Mouse (Mus musculus): ENCODE data around the gene Fkbp15. TPM values are rescaled to one million over a fixed set of nuclear protein-coding genes. Genes with fewer than 3 reads are reported as not detected.

Gene Fkbp15
- total and polyA plus RNA-seq, 2 experiments from 2014 or later = 19.1 to 43.3 TPM

- Histone ChIP-seq H3K36me3 (ENCODE audit: insufficient read depth) (peaks cover 10% of the 10 kb centered on the region), H3K4me1 (ENCODE audit: insufficient read depth) (no peaks in the 10 kb centered on the region), H3K4me3 (ENCODE audit: low read depth, low read length) (no peak overlapping the region), H3K9ac (no peak overlapping the region), H3K27me3 (ENCODE audit: insufficient read depth, low read length) (no peaks in the 10 kb centered on the region), H3K27ac (ENCODE audit: low read depth, low read length) (no peak overlapping the region), H3K4me2 (ENCODE audit: low read depth) (no peak overlapping the region), H3K9me3 (ENCODE audit: low read length) (no peaks in the 10 kb centered on the region)
- ATAC-seq (no peak), DNase-seq (no peak)
- 88% methylated on average over 7 of the region's 7 CpGs for WGBS
- no peak for TF ChIP-seq CTCF (IDR thresholded peaks at IDR 0.05; ENCODE audit: low read depth)
These were observed 23.4 kb upstream of the Fkbp15 start for GRCm38 (mm10) chr4:62383752-62384151.

GRCm38 (mm10) chr4:62383207-62383606, 22.9 kb upstream of the Fkbp15 start:
- Histone ChIP-seq H3K4me3 (ENCODE audit: low read depth, low read length) (no peak overlapping the region), H3K4me2 (ENCODE audit: low read depth) (no peak overlapping the region), H3K9ac (no peak overlapping the region), H3K9me3 (ENCODE audit: low read length) (no peaks in the 10 kb centered on the region), H3K27me3 (ENCODE audit: insufficient read depth, low read length) (no peaks in the 10 kb centered on the region), H3K4me1 (ENCODE audit: insufficient read depth) (no peaks in the 10 kb centered on the region), H3K27ac (ENCODE audit: low read depth, low read length) (no peak overlapping the region), H3K36me3 (ENCODE audit: insufficient read depth) (peaks cover 5% of the 10 kb centered on the region)
- no peak for TF ChIP-seq CTCF (IDR thresholded peaks at IDR 0.05; ENCODE audit: low read depth)
- DNase-seq = no peak
- WGBS = 95% methylated on average over 6 of the region's 6 CpGs
- no peak for ATAC-seq

DNA sequence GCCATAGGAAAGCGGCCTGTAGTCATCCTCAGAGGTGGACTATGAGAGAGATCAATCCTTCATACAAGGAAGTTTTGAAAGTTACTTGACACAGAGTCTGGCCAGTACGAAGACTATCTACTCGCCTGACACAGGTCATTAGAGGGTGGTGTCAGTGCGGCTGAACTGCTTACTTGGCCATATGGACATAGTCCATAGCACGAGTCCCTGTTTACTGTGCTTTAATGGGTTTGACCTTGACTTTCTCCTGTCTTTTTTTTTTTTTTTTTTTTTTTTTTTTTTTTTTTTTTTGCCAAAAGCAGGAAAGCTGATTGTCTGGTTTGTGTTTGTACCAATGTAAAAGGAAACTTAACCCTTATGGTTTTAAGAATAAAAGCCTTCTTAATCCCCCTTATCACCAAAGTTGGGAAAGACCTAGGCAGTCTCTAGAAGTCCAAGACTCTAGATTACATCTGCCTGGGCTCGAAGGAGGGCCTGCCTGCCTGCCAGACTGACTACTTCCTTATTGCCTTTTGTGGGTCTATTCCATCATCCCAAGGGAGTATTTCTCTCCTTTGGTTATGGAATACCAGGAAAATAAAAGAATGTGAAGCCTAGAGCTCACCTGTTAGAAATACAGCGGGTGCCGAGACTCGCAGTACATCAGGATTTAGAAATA, 19.5 kb upstream of the Fkbp15 start:
- ATAC-seq (no peak), DNase-seq (no peak)
- H3K9me3 ChIP-seq (ENCODE audit: low read length) = no peaks in the 10 kb centered on the region
- H3K36me3 ChIP-seq (ENCODE audit: insufficient read depth) = no peaks in the 10 kb centered on the region
- H3K4me3 ChIP-seq (ENCODE audit: low read depth, low read length) = no peak overlapping the region
- 89% methylated on average over 9 of the region's 9 CpGs for whole genome bisulfite sequencing
- H3K9ac ChIP-seq = no peak overlapping the region
- H3K27me3 ChIP-seq (ENCODE audit: insufficient read depth, low read length) = no peaks in the 10 kb centered on the region
- no peaks in the 10 kb centered on the region for H3K4me1 ChIP-seq (ENCODE audit: insufficient read depth)
- H3K4me2 ChIP-seq (ENCODE audit: low read depth) = no peak overlapping the region
- no peak for TF ChIP-seq CTCF (IDR thresholded peaks at IDR 0.05; ENCODE audit: low read depth)
- H3K27ac ChIP-seq (ENCODE audit: low read depth, low read length) = no peak overlapping the region

- Histone ChIP-seq H3K36me3 (ENCODE audit: insufficient read depth) (no peaks in the 10 kb centered on the region), H3K27ac (ENCODE audit: low read depth, low read length) (no peak overlapping the region), H3K4me3 (ENCODE audit: low read depth, low read length) (no peak overlapping the region), H3K27me3 (ENCODE audit: insufficient read depth, low read length) (no peaks in the 10 kb centered on the region), H3K4me1 (ENCODE audit: insufficient read depth) (no peaks in the 10 kb centered on the region), H3K9ac (no peak overlapping the region), H3K4me2 (ENCODE audit: low read depth) (no peak overlapping the region), H3K9me3 (ENCODE audit: low read length) (no peaks in the 10 kb centered on the region)
- no peak for TF ChIP-seq CTCF (IDR thresholded peaks at IDR 0.05; ENCODE audit: low read depth)
- WGBS = 87% methylated on average over 2 of the region's 2 CpGs
- no peak for ATAC-seq
- DNase-seq = no peak
These were observed 15.8 kb upstream of the Fkbp15 start for GRCm38 (mm10) chr4:62376123-62376522.

DNA sequence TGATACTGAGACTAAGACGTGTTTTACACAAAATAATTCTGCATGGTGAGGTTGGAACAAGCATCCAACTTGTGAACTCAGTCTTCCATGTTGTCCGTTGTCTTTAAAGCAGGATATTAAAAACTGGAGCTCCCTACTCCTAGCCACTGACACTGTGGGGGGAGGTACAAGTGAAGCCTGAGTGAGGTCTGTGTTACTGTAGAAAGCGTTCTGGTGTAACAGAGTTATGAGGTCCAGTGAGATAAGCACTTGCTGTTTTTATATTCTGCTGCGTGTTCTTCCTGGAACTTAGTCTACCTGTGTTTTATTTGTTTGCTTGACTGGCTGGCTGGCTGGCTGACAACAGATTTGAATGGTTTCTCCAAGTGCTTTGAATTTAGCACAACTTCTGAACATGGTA, 14.0 kb upstream of the Fkbp15 start:
- Histone ChIP-seq H3K36me3 (ENCODE audit: insufficient read depth) (no peaks in the 10 kb centered on the region), H3K9me3 (ENCODE audit: low read length) (no peaks in the 10 kb centered on the region), H3K4me2 (ENCODE audit: low read depth) (no peak overlapping the region), H3K4me3 (ENCODE audit: low read depth, low read length) (no peak overlapping the region), H3K27me3 (ENCODE audit: insufficient read depth, low read length) (no peaks in the 10 kb centered on the region), H3K9ac (no peak overlapping the region), H3K4me1 (ENCODE audit: insufficient read depth) (no peaks in the 10 kb centered on the region), H3K27ac (ENCODE audit: low read depth, low read length) (no peak overlapping the region)
- DNase-seq (no peak), ATAC-seq (no peak)
- 82% methylated on average over 4 of the region's 4 CpGs for WGBS
- TF ChIP-seq CTCF (IDR thresholded peaks at IDR 0.05; ENCODE audit: low read depth) = no peak

DNA sequence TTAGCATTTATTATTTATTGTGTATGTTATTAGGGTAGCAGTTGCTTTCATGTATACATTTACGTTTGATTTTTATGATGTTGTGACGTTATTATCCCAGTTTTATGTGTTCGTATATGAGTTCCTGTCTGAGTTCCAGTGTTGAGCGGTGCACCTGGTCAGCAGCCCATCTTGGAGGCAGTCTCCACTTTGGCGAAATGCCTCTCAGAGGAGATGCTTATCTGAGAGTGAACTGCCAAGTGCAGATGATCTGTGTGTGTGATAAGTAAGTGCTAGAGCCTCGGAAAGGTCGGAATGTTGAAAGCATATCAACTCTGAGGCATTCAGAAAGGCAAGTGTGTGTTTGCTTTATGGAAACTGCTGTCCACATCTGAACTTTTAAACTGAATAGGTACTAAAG, 13.3 kb upstream of the Fkbp15 start:
- H3K4me1 ChIP-seq (ENCODE audit: insufficient read depth) = no peaks in the 10 kb centered on the region

DNA sequence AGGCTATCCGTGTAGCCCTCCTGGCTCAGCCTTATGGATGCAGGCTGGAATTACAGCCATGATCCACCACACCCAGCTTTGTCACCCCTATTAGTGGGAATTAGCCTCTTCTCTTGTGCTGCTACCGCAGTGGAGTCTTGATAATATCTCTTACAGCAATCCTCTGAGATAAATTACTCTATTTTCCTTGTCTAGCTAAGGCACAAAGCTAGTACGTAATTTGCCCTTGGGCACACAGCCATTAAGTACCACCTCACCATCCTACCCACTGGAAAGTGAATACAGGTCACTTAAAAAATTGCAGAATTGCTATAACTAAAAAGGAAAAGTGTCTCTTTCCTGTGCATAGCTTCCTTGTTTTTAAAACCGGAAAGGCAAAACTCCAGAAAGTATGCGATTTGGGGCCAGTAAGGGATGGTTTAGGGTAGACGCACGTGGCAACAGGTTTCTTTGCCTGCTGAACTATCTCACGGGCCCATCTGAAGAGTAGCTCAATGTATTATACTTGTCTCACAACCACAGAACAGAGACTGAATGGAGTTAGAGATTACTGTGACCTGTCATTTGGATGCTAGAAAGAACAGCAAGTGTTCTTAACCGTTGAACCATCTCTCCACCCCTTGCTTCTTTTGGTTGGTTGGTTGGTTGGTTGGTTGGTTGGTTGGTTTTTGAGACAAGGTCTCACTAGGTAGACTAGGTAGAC, 12.6 kb upstream of the Fkbp15 start:
- Histone ChIP-seq H3K36me3 (ENCODE audit: insufficient read depth) (no peaks in the 10 kb centered on the region), H3K4me3 (ENCODE audit: low read depth, low read length) (no peak overlapping the region), H3K4me1 (ENCODE audit: insufficient read depth) (no peaks in the 10 kb centered on the region), H3K9me3 (ENCODE audit: low read length) (no peaks in the 10 kb centered on the region), H3K9ac (no peak overlapping the region), H3K4me2 (ENCODE audit: low read depth) (no peak overlapping the region), H3K27me3 (ENCODE audit: insufficient read depth, low read length) (no peaks in the 10 kb centered on the region), H3K27ac (ENCODE audit: low read depth, low read length) (no peak overlapping the region)
- DNase-seq (no peak), ATAC-seq (no peak)
- no peak for TF ChIP-seq CTCF (IDR thresholded peaks at IDR 0.05; ENCODE audit: low read depth)
- 86% methylated on average over 9 of the region's 9 CpGs for WGBS

More for the DNA sequence above, 13.3 kb upstream of the Fkbp15 start:
- DNase-seq (no peak), ATAC-seq (no peak)
- Histone ChIP-seq H3K27ac (ENCODE audit: low read depth, low read length) (no peak overlapping the region), H3K9ac (no peak overlapping the region), H3K4me2 (ENCODE audit: low read depth) (no peak overlapping the region), H3K36me3 (ENCODE audit: insufficient read depth) (no peaks in the 10 kb centered on the region), H3K27me3 (ENCODE audit: insufficient read depth, low read length) (no peaks in the 10 kb centered on the region), H3K9me3 (ENCODE audit: low read length) (no peaks in the 10 kb centered on the region), H3K4me3 (ENCODE audit: low read depth, low read length) (no peak overlapping the region)
- TF ChIP-seq CTCF (IDR thresholded peaks at IDR 0.05; ENCODE audit: low read depth) = no peak
- 90% methylated on average over 7 of the region's 7 CpGs for WGBS
